Mouse (Mus musculus): ENCODE data around the gene Chrm3. TPM values are rescaled to one million over a fixed set of nuclear protein-coding genes. Genes with fewer than 3 reads are reported as not detected.

The Chrm3 gene
- total RNA-seq, 1 experiment from 2014 or later, result 3.9 TPM

DNA sequence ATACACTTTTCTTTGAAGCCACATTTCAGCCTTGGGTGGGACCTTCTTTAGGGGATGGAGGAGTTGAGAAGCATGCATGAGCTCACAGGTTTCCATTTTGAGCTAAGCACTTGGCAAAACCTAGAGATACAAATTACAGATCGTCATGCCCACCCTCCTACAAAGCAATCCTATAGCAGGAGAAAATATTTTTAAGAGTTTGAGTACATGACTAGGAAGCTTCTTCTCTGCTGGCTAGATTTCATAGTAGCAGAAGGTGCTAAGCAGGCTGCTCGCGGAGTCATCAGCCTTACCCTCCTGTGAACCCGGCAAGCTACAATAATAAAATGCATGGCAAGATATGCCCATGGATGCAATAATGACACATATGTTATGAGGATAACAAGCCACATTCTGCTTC, 124.4 kb downstream of the Chrm3 start:
- DNase-seq, result no peak

DNA sequence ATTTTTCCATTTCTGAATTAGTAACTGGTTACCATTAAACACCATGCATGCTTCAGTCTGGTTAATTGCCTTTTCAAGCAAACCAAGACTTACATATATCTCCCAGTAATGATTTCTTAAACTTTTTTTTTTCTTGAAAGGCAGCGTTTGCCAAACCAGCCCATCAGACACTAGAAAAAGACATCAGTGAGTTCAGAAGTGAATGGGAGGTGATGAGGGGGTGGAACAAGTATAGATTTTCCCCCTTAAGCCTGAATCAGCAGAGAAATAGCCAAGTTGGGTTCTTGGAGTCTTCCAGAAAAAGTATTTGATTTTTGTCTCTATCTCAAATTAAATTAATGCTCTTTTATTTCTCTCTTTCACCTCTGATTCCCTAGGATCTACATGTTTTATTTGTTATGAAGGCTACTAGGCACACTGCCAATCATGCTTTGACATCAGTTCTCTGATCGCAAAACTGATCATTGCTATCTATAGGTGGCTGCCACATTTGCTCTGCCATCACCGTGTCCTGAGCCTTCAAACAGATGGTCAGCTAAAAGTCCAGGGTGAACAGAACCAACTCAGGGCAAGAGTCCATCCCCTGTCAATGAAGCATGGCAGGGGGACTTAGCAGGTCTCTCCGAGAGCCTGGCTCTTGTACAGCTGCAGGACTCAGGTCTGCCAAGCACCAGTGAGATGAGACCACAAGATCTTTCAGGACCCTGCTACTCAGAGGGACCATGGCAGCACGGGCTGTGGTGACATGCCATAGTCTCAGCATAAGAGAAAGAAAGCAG, 125.1 kb downstream of the Chrm3 start:
- DNase-seq, result no peak

DNA sequence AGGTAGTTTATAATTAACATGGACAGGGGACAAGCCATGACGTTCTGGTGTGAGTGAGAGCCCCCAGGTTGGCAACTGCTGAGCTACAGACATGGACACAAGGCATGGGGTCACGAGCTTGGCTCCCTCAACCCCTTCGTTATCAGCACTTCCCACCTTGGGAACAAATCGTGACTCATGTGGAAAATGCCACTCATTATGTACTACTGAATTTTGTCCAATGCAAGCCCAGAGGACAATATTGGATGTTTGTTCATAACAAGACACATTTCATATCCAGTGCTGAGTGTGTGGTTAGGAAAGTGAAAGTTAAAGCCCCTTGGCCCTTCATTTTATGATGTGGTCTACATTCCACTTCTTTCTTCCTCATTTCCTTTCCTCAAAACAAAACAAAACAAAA, 140.2 kb downstream of the Chrm3 start:
- DNase-seq, result no peak

DNA sequence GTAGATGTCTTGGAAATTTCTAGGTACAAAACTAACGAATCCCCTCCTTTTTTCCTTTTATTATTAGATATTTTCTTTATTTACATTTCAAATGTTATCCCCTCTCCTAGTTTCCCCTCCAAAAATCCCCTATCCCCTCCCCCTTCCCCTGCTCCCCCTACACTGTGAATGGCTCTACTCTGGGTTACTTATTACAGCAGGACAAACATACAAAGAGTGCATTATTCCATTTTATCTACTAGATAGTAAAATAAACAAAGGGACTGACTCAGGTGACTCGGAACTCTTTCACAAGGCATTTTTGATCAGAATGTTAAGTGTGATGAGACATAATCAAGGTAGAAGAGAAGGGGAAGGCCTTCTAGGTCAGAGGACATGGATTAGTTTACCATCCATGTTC, 148.5 kb downstream of the Chrm3 start:
- no peak for DNase-seq

DNA sequence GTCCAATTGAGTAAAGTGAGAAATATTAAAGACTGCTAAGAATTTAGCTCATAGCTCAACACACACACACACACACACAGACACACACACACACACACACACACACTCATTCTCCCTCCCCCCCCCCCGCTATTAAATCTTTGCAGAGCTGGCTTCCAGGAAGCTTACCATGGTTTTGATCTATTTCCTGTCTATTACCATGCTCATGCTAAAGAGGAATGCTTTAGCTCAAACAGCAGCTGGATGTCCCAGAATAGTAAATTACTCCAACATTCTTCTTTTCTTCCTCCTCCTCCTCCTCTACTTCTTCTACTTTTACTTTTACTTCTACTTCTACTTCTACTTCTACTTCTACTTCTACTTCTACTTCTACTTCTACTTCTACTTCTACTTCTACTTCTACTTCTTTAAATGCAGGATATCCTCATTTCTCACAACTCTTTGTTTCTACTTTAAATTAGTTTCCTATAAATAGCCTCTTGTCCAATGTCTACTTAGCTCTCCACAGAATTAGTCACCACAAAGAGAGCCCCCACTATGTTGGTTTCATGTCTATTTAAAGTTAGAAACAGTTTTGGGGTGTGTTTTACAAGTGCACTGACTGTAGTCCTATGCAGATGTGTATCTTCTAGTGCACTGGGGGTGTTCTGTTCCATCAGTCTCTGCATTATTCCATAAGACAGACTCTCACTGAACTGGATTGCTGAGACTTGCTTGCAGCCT, 150.0 kb downstream of the Chrm3 start:
- DNase-seq, result no peak

DNA sequence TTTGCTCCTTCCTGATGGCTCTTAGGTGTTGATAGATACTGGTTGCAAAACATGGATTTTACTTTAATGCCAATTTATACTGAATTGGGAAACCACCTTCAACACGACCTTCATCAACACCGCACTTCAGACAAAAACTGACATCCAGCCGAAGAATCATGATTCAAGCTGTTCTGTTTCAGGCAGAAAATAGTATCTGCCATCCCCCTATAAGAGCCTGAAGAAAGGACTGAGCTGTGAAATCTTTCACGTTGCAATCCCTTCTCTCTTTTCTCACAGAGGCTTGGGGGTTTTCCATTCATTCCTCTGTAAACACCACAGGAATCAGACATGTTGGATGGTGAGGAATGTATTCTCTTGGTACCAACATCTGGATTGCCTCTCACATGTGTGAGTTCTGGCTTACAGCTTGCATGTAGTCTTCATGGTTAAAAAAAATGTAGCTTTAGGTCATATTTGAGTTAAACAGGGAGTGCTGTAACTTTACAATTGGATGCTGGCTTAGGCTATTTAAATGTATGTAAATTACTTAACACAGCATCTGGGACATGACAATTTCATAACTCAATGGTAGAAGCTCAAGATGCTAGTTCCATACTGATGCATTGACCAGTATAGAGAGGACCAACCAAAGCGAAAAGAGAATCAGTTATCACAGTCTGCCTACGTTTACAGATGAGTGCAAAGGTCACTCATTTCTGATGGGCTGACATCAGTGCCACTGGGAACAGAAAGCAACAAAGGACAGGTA, 161.3 kb downstream of the Chrm3 start:
- DNase-seq, result no peak

DNA sequence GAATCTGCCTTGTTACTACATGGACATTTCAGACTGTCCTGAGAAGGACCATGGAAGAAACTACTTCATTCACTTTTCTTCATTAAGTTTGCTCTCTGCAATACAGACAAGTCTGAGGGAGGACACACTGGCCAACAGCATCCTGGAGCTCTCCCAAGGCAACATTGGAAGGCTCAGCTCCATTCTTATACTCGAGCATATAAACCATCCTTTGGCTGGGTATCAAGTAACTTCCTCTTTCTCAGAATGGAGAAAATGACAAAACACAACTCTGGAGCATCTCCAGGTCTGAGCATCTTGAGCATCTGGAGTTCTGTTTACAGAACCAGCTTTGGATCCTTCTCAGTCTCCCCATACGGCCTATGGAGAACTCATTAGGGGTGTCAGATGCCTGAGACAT, 170.8 kb downstream of the Chrm3 start:
- no peak for DNase-seq

DNA sequence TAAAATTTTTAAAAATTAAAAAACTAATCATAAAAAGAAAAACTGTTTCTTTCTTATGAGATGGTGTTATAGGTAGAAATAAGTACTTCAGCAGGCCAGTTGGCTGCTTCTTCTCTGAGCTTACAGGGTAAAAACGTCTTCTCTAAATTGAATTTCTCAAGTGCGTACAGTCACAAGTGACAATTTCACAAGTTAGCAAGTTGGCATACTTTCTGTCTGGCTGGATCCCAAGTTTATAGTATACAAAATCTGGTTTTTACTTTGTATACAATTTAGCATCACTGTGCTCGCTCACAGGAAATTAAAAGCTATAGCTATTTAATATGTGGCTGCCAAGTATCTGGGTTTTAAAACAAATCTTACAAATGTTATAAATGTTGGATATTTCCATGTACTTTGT, 172.7 kb downstream of the Chrm3 start:
- no peak for DNase-seq

DNA sequence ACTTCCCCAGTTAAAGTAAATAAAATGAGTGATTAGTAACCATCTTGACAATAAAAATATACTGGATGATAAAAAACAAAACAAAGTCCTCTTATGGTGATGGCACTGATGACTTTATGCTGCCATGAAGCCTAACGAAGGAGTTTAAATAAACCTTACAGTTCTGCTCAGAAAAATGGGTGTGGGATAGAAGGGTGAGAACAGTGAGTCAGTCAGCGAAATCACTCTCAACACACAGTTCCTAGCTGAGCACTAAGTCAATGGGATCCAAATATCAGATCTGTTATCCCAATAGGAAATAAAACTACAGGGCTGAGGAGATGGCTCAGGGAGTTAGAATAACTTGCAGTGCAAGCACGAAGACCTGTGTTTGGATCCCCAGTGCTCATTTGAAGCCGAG, 176.8 kb downstream of the Chrm3 start:
- DNase-seq, result no peak

DNA sequence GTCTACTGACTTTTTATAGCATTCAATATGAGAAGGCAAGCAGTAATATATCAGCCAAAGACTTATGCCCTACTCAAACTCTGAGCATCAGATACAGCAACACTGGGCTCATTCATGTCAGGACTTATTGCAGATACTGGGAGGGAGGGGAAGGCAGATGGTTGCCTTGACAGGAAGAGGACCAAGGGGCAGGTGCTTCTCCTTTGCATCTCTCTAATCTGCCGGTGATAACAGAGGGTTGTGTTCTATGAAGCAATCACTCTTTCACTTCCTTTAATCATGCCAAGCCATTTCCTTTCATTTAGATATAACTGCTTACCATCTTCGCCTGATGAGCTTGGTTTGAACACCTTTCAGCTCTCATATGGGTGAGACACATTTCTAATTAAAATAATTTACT, 177.9 kb downstream of the Chrm3 start:
- no peak for DNase-seq

DNA sequence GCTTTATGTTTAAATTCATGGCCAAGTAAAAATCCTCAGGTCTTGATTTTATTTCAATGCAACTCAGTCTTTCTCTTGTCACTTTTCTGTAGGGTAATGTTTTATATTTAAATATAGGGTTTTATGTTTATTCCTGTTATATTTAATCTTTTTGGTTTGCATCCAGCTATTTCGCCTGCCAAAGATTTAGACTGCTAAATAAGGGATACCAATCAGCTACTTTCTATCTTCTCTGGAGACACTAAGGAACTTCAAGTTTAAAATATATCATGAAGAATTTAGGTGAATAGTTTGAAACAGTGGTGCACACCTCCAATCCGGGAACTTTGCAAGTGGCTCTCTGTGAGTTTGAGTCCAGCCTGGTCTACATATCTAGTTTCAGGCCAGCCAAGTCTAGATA, 190.1 kb downstream of the Chrm3 start:
- no peak for DNase-seq

DNA sequence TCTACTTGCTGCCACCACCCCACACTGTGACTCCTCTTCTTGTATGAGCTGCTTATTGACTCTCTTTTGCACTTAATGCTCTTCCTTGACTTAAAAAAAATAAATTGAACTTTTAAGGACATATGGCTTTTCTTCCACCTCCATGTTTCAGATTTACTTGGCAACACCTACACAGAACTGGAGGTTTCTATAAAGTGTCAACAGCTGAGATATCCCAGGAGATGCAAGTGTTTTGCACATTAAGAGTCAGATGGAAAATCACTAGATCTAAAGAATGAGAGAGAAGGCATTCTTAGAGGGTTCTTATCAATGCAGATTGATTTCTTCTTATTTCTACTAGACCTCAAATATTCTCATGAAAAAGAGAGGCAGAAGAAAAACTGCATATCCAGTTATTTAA, 197.3 kb downstream of the Chrm3 start:
- DNase-seq, result no peak

DNA sequence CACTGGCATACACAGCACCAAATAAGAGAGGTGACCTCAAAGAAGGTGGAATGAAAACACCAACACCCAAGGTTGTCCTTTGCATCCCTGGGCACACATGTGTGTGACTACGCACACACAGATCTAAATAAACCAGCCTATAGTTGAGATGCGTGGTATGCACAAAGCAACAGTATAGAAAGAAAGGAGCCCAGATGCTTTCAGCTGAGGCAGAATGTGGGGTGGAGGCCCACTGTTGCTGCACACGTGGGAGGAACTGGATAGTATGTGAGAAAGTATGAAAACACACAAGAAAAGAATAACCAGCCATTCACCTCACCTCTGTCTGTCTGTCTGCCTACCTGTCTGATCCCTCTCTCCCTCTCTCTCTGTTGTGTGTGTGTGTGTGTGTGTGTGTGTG, 203.2 kb downstream of the Chrm3 start:
- no peak for DNase-seq

DNA sequence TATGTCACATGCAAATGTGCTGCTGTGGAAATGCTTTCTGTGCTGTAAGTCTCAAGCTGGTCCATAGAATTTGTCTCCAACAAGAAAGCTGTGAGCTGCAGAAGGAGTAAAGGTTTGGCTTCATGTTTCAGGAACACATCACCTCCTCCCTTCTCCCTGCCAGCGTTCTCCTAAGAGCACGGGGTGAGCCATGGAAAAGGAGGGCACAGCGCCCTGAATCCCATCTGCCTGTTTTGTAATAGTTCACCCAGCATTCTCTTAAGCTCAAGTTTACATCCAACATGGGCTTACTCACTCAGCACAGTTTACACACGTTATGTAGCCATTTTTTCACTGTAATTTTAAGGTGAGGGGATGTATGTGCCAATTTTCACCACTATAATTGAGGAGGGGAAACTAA, 220.1 kb downstream of the Chrm3 start:
- no peak for DNase-seq

DNA sequence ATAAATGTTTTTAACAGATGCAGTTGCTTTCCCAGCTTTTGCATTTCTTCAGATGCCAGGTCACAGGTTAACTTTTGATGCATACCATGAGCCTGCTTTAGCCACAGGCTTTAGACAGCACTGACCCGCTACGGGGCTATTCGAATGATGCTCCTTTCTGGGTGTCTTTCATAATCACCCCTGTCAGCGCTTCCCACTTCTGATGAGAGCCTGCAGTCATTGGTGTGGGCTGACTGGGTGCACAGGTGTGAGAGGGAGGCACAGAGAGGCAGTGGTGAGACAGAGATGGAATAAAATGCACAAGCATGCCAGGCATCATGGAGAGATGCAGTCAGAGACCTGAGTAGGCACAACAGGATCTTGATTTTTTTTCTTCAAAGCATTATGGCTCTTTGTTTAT, 221.8 kb downstream of the Chrm3 start:
- DNase-seq, result no peak

DNA sequence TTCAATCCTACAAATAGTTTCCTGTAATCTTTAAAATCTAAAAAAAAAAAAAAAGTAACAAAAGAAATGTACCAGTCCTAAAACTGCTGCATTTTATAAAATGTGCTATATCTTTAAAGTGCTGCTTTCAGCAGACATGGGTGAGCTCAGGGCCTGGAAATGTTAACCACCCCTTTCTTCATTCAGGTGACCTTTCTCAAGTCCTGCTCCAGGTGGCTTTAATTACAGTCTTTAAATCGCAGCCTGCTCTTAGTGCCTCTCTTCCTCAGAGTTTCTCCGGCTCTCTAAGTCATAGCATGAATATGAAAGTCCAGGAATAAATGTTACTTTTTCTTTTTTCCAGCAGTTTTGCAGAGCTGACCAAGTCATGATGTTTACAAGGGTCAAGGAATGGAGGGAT, 229.6 kb downstream of the Chrm3 start:
- DNase-seq, result no peak

DNA sequence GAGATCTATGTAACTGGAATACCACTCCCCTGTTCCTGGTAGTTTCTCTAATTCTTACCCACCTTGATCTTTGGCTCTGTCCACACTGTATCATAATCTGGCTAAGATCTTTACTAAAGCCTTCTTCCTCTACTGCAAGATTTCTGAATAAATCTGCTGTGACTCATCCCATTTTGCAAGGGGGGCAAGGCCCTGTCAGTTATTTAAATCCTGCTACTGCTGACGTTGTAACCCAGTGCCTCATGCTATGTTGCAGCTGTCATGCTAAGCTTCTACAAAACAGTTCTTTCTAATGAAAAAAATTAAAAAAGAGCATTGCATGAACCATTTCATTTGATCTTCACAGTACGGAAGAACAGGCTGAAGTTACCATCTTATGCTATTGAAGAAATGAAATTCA, 248.4 kb downstream of the Chrm3 start:
- peak; percentile 6 for DNase-seq

DNA sequence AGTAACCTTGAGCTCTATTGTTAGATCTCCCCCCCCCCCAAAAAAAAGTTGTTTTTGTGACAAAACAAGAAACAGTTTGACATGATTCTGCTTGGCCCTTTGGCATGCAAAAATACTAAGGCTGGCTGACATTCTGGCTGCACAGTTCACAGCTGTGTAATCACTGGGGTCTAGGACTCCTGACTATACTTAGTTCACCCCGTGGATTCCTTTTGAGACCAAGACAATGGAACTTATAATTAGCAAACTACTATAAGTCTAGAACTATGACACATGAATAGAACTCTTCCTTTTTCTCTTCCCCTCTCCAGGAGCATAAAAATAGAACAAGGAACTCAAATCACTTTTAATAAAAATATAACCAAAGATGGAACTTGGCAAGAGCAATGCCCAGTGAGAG, 251.1 kb downstream of the Chrm3 start:
- peak; percentile 15 for DNase-seq

DNA sequence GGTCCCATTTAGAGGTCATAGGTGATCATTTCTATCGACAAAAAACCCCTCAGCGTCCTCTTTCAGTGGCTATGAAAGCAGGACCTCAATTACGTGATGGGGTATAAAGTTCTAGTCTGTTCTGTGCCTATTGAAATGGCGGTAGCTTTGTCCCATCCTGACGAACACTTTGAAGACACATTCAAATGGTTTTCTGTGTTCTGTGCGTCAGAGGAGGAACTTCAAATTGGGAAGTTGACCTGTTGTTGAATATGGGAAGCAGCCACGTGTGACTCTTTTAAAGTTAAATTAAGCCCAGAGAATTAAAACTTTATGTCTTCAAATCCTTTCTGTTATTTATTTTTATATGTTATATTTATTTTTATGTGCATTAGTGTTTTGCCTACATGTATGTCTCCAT, 253.3 kb downstream of the Chrm3 start:
- DNase-seq, result no peak

DNA sequence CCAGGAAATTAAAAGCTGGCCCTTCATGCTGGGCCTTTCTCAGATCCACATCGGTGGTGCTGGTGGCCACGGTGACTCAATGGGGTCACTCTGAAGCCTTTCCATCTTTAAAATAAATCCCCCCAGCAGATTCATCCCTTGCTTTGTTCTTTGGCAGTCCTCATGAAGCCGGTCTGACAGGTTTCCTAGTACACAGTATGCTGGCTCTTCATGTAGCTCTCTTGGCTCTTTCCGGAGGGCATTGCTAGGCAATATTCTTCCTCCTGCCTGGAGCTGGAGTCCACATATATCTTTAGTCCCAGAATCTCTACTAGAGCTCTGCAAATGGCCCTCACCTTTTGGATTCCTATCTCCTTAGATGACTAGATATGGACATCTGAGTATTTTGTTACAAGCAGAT, 269.9 kb downstream of the Chrm3 start:
- DNase-seq, result no peak

DNA sequence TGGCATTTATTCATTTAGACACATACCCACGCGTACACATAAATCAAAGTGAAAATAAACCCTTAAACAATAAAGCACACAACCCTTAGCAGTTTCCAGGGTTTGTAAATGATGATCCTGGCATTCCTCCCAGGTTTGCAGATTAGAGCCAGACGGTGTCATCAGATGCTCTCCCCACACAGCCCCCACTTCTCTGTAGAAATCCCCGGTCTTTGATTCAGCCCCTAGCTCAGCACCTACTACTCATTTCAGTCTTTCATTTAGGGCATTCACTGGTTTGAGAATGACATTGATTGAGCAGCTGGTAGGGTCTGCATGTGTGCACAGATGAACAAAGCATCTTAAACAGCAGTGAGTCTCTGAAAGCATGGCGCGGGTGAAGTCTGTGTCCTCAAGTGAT, 274.3 kb downstream of the Chrm3 start:
- DNase-seq, result no peak

DNA sequence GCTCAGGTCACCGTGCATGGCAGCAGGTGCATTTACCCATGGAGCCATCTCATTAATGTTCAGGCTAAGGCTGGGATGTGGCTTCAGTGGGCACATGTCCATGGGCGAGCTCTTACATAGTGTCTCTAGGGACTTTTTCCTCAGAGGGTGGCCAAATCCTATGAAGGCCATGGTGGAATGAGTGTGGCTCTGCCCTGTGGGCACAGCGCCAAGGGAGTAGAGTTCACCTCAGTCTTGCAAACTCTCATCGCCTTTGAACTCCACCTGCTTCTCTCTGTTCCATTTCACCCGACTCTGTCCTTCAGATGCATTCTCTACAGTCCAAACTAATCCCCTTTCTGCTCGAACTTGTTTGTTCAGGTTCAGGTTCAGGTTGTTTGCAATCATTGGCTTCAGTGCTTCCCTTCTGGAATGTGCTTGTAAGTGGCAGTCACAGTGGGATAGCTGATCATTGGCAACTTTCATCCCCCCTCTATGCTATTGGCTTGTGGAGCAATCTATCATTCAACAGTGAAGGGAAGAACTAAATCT, 278.7 kb downstream of the Chrm3 start:
- DNase-seq, result peak; percentile 62

DNA sequence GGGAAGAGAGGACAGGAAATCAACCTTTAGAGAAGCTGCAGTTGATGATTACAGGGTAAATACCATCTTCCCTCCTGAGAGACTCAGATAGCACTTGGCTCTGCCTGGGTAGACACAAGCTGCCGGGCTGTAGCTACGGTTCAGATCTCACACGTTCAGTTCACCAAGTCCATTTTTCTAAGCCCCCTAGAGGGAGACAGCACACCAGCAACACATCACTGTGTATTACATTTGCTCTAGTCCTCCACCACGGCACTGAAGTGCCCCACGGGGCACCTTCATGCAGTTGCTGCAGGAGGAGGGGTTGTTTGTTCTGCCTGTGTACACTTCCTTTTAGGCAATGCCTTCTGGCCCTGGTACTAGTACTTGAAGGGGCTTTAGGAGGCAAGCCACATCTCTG, 289.5 kb downstream of the Chrm3 start:
- peak; percentile 47 for DNase-seq

Measured in adrenal gland, postnatal 14 days (tissue).